Mouse (Mus musculus): ENCODE measurements around the gene Sis. TPM values are rescaled to one million over a fixed set of nuclear protein-coding genes. Genes with fewer than 3 reads are reported as not detected.

Gene Sis
- 2.7 TPM for polyA plus RNA-seq (2014; fragmentation: Illumina TruSeq; extraction: RNeasy Lipid Tissue Mini Kit (QIAGEN cat#74804); ENCODE audit: low read depth, low replicate concordance)

GRCm38 (mm10) chr3:72967675-72968074 lies at the start of gene Sis:
Gene Sis, minus strand, starts transcription at chr3:72967863.

Other genes with a start within 250 kb of the Sis start
- not detected for gene Slitrk3, start 89.9 kb upstream of the Sis start, polyA plus RNA-seq (2014; fragmentation: Illumina TruSeq; extraction: RNeasy Lipid Tissue Mini Kit (QIAGEN cat#74804); ENCODE audit: low read depth, low replicate concordance)